Mouse (Mus musculus): Measurements from ENCODE around the gene Ggt6. TPM values are rescaled to one million over a fixed set of nuclear protein-coding genes. Genes with fewer than 3 reads are reported as not detected.
A peak's percentile ranks its signal among the peaks of the same experiment; 100 is the strongest.

Ggt6 gene
- total RNA-seq, 1 experiment, result 0.98 TPM

GRCm38 (mm10) chr11:72402017-72402416 is 33.3 kb upstream of the Ggt6 start:
- TF ChIP-seq ZC3H11A (IDR thresholded peaks at IDR 0.05; ENCODE audit: borderline replicate concordance, low read depth, low read length) (no peak), CHD2 (IDR thresholded peaks at IDR 0.05; ENCODE audit: low read depth, low read length) (no peak), MAFK (IDR thresholded peaks at IDR 0.05; ENCODE audit: insufficient read depth, low read depth, low read length) (no peak), HCFC1 (IDR thresholded peaks at IDR 0.05; ENCODE audit: borderline replicate concordance, insufficient read depth, low read length) (no peak), ZNF384 (IDR thresholded peaks at IDR 0.05; ENCODE audit: low read depth, low read length) (no peak)
- H3K9me3 ChIP-seq (ENCODE audit: control insufficient read depth, insufficient read depth, low read depth, low read length), result no peaks in the 10 kb centered on the region
- no peak overlapping the region for H3K9ac ChIP-seq (ENCODE audit: insufficient read depth, low read depth, low read length, poor library complexity, severe bottlenecking)
- peak overlapping the region in 1 of 2 experiments; percentile 45; a peak in 2 of 4 replicates for H3K4me3 ChIP-seq (ENCODE audit: insufficient read depth in 1 of 2, low read depth in 1 of 2, low read length in 2 of 2, poor library complexity in 1 of 2, severe bottlenecking in 1 of 2)
- DNase-seq (ENCODE audit: low read depth, low spot score), result peak; percentile 45
- peak overlapping the region; percentile 24; the same call in 1 of the 2 replicates for H3K27ac ChIP-seq (ENCODE audit: insufficient read depth, low read depth, low read length, poor library complexity, severe bottlenecking)
- peaks cover 31% of the 10 kb centered on the region for H3K36me3 ChIP-seq (ENCODE audit: control insufficient read depth, insufficient read depth, low read length, poor library complexity, severe bottlenecking)
- in situ Hi-C loops (cut with MboI; ENCODE audit: low sequenced_read_pairs in 2 of 2, unreplicated experiment in 2 of 2), result no loop called here
- peaks cover 16 to 55% of the 10 kb centered on the region in 2 experiments for H3K4me1 ChIP-seq (ENCODE audit: control insufficient read depth in 2 of 2, insufficient read depth in 2 of 2, low read length in 2 of 2, poor library complexity in 1 of 2)

GRCm38 (mm10) chr11:72402969-72403368 is 32.4 kb upstream of the Ggt6 start:
- Histone ChIP-seq H3K9me3 (ENCODE audit: control insufficient read depth, insufficient read depth, low read depth, low read length) (no peaks in the 10 kb centered on the region), H3K4me3 (ENCODE audit: insufficient read depth in 1 of 2, low read depth in 1 of 2, low read length in 2 of 2, poor library complexity in 1 of 2, severe bottlenecking in 1 of 2) (no peak overlapping the region), H3K9ac (ENCODE audit: insufficient read depth, low read depth, low read length, poor library complexity, severe bottlenecking) (no peak overlapping the region), H3K27ac (ENCODE audit: insufficient read depth, low read depth, low read length, poor library complexity, severe bottlenecking) (no peak overlapping the region), H3K4me1 (ENCODE audit: control insufficient read depth in 2 of 2, insufficient read depth in 2 of 2, low read length in 2 of 2, poor library complexity in 1 of 2) (peaks cover 17 to 63% of the 10 kb centered on the region in 2 experiments), H3K36me3 (ENCODE audit: control insufficient read depth, insufficient read depth, low read length, poor library complexity, severe bottlenecking) (peaks cover 26% of the 10 kb centered on the region)
- no peak for TF ChIP-seq MAFK (IDR thresholded peaks at IDR 0.05; ENCODE audit: insufficient read depth, low read depth, low read length)
- no peak for TF ChIP-seq ZNF384 (IDR thresholded peaks at IDR 0.05; ENCODE audit: low read depth, low read length)
- no peak for TF ChIP-seq CHD2 (IDR thresholded peaks at IDR 0.05; ENCODE audit: low read depth, low read length)
- no peak for TF ChIP-seq HCFC1 (IDR thresholded peaks at IDR 0.05; ENCODE audit: borderline replicate concordance, insufficient read depth, low read length)
- TF ChIP-seq ZC3H11A (IDR thresholded peaks at IDR 0.05; ENCODE audit: borderline replicate concordance, low read depth, low read length), result no peak
- no peak for DNase-seq (ENCODE audit: low read depth, low spot score)
- in situ Hi-C loops (cut with MboI; ENCODE audit: low sequenced_read_pairs in 2 of 2, unreplicated experiment in 2 of 2), result no loop called here

GRCm38 (mm10) chr11:72405532-72405931 is 29.8 kb upstream of the Ggt6 start:
- Histone ChIP-seq H3K4me3 (ENCODE audit: insufficient read depth in 1 of 2, low read depth in 1 of 2, low read length in 2 of 2, poor library complexity in 1 of 2, severe bottlenecking in 1 of 2) (no peak overlapping the region), H3K27ac (ENCODE audit: insufficient read depth, low read depth, low read length, poor library complexity, severe bottlenecking) (no peak overlapping the region), H3K9me3 (ENCODE audit: control insufficient read depth, insufficient read depth, low read depth, low read length) (no peaks in the 10 kb centered on the region), H3K36me3 (ENCODE audit: control insufficient read depth, insufficient read depth, low read length, poor library complexity, severe bottlenecking) (peaks cover 6% of the 10 kb centered on the region; the same call in 1 of the 2 replicates), H3K9ac (ENCODE audit: insufficient read depth, low read depth, low read length, poor library complexity, severe bottlenecking) (no peak overlapping the region), H3K4me1 (ENCODE audit: control insufficient read depth in 2 of 2, insufficient read depth in 2 of 2, low read length in 2 of 2, poor library complexity in 1 of 2) (peaks cover 23 to 56% of the 10 kb centered on the region in 2 experiments)
- TF ChIP-seq HCFC1 (IDR thresholded peaks at IDR 0.05; ENCODE audit: borderline replicate concordance, insufficient read depth, low read length) (no peak), ZNF384 (IDR thresholded peaks at IDR 0.05; ENCODE audit: low read depth, low read length) (no peak), MAFK (IDR thresholded peaks at IDR 0.05; ENCODE audit: insufficient read depth, low read depth, low read length) (no peak), ZC3H11A (IDR thresholded peaks at IDR 0.05; ENCODE audit: borderline replicate concordance, low read depth, low read length) (no peak)
- in situ Hi-C loops (cut with MboI; ENCODE audit: low sequenced_read_pairs in 2 of 2, unreplicated experiment in 2 of 2), result no loop called here
- DNase-seq (ENCODE audit: low read depth, low spot score), result no peak

GRCm38 (mm10) chr11:72406079-72406675 is 29.1 kb upstream of the Ggt6 start:
- in situ Hi-C loops (cut with MboI; ENCODE audit: low sequenced_read_pairs in 2 of 2, unreplicated experiment in 2 of 2), result no loop called here
- TF ChIP-seq ZNF384 (IDR thresholded peaks at IDR 0.05; ENCODE audit: low read depth, low read length) (no peak), MAFK (IDR thresholded peaks at IDR 0.05; ENCODE audit: insufficient read depth, low read depth, low read length) (no peak), HCFC1 (IDR thresholded peaks at IDR 0.05; ENCODE audit: borderline replicate concordance, insufficient read depth, low read length) (no peak), ZC3H11A (IDR thresholded peaks at IDR 0.05; ENCODE audit: borderline replicate concordance, low read depth, low read length) (no peak), CHD2 (IDR thresholded peaks at IDR 0.05; ENCODE audit: low read depth, low read length) (no peak)
- Histone ChIP-seq H3K9ac (ENCODE audit: insufficient read depth, low read depth, low read length, poor library complexity, severe bottlenecking) (no peak overlapping the region), H3K4me3 (ENCODE audit: insufficient read depth in 1 of 2, low read depth in 1 of 2, low read length in 2 of 2, poor library complexity in 1 of 2, severe bottlenecking in 1 of 2) (no peak overlapping the region), H3K4me1 (ENCODE audit: control insufficient read depth in 2 of 2, insufficient read depth in 2 of 2, low read length in 2 of 2, poor library complexity in 1 of 2) (peaks cover 20 to 50% of the 10 kb centered on the region in 2 experiments), H3K27ac (ENCODE audit: insufficient read depth, low read depth, low read length, poor library complexity, severe bottlenecking) (no peak overlapping the region), H3K36me3 (ENCODE audit: control insufficient read depth, insufficient read depth, low read length, poor library complexity, severe bottlenecking) (peaks cover 2% of the 10 kb centered on the region; the same call in 1 of the 2 replicates), H3K9me3 (ENCODE audit: control insufficient read depth, insufficient read depth, low read depth, low read length) (no peaks in the 10 kb centered on the region)
- DNase-seq (ENCODE audit: low read depth, low spot score), result no peak
